Mouse (Mus musculus): Measurements from ENCODE around the gene Ankrd40. TPM values are rescaled to one million over a fixed set of nuclear protein-coding genes. Genes with fewer than 3 reads are reported as not detected.
A peak's percentile ranks its signal among the peaks of the same experiment; 100 is the strongest.

Gene Ankrd40
- polyA plus RNA-seq, 1 experiment from 2014 or later: 14.8 TPM

DNA sequence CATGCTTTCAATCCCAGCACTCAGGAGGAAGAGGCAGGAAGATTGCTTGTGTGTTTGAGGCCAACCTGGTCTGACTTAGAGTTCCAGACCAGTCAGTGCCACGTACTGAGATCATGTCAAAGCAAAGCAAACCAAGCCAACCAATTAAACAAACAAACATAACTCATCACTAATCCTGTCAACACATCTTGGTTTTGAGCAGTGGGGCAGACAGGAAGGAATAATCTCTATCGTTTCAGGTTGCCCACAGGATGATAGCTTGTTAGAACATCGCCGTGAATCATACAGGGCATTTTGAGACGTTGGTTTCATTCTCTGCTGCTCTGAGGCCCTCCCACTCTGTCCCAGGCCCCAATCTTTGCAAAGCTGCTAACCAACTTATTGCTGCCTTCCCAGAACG is 42.2 kb downstream of the Ankrd40 start:
- peaks cover 18% of the 10 kb centered on the region; the same call in 1 of the 2 replicates for H3K27me3 ChIP-seq
- H3K4me3 ChIP-seq (replicated peaks): no peak overlapping the region
- H3K9ac ChIP-seq: no peak overlapping the region
- H3K36me3 ChIP-seq: no peaks in the 10 kb centered on the region
- H3K27ac ChIP-seq: no peak overlapping the region
- H3K4me2 ChIP-seq: no peak overlapping the region
- H3K4me1 ChIP-seq: peaks cover 18% of the 10 kb centered on the region
- no peak for ATAC-seq (replicated peaks; ENCODE audit: low FRiP score)
- WGBS: 65% methylated on average over 6 of the region's 6 CpGs
- H3K9me3 ChIP-seq (replicated peaks): no peaks in the 10 kb centered on the region

DNA sequence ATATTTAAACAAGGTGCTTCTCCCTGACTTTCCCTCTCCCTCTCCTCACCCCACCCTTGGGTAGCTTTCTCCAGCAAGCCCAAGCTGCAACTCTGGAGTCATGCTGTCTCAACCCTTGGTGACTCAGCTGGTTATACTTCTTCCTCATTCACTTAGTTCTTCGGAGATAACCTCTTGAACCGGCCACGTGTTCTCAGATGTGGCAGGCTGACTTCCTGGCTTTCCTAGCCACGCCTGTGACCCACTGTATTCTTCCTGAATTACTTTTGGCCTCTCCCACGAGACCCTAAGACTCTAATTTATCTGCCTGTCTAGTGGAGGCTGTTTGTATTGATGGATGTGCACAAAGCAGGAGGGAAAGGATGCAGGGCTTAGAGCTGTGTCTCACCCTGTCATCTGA is 43.0 kb downstream of the Ankrd40 start:
- peaks cover 18% of the 10 kb centered on the region; the same call in 1 of the 2 replicates for H3K27me3 ChIP-seq
- H3K27ac ChIP-seq: peak overlapping the region; percentile 20; the same call in 1 of the 2 replicates
- peak; percentile 59; the same call in 1 of the 2 replicates for ATAC-seq (replicated peaks; ENCODE audit: low FRiP score)

DNA sequence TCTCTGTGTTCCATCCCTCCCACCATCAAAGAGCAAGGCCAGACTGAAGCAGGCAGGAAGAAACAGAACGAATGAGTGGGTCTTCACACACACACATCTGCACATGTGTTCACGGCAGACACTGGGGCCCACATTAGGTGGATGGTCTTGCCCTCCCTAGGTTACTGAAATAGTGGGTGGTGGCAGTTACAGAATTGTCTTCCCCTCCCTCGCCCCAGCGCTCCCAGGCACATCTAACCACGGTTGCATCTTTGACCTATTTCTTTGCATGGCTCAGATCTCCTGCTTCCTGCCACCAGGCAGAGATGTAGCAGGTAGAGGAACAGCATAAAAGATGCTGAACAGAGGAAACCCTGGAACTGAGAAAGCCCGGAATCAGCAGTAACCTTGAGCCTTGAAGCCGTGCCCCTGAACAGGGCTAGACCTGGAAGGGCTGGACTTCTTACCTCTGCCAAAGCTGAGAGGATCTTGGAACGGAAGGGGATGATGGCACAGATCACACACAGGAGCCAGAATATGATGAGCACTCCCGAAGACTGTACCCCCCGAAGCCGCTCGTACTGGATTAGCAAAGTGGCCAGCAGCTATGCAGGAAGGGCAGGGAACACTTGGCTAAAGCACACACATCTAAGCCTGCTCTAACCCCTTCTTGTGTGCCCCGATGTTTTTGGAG is 46.6 kb downstream of the Ankrd40 start:
- no peak for ATAC-seq (replicated peaks; ENCODE audit: low FRiP score)
- peaks cover 28% of the 10 kb centered on the region for H3K4me1 ChIP-seq
- H3K27me3 ChIP-seq: peaks cover 18% of the 10 kb centered on the region; the same call in 1 of the 2 replicates
- H3K27ac ChIP-seq: no peak overlapping the region
- no peak overlapping the region for H3K4me3 ChIP-seq (replicated peaks)
- no peak overlapping the region for H3K9ac ChIP-seq
- no peak overlapping the region for H3K4me2 ChIP-seq
- H3K36me3 ChIP-seq: no peaks in the 10 kb centered on the region
- H3K9me3 ChIP-seq (replicated peaks): no peaks in the 10 kb centered on the region
- 84% methylated on average over 13 of the region's 13 CpGs for WGBS

More for the DNA sequence above, 43.0 kb downstream of the Ankrd40 start:
- 10% methylated on average over 5 of the region's 5 CpGs for WGBS
- no peaks in the 10 kb centered on the region for H3K9me3 ChIP-seq (replicated peaks)
- no peak overlapping the region for H3K4me3 ChIP-seq (replicated peaks)
- H3K36me3 ChIP-seq: no peaks in the 10 kb centered on the region
- H3K9ac ChIP-seq: no peak overlapping the region
- no peak overlapping the region for H3K4me2 ChIP-seq
- H3K4me1 ChIP-seq: peaks cover 15% of the 10 kb centered on the region

DNA sequence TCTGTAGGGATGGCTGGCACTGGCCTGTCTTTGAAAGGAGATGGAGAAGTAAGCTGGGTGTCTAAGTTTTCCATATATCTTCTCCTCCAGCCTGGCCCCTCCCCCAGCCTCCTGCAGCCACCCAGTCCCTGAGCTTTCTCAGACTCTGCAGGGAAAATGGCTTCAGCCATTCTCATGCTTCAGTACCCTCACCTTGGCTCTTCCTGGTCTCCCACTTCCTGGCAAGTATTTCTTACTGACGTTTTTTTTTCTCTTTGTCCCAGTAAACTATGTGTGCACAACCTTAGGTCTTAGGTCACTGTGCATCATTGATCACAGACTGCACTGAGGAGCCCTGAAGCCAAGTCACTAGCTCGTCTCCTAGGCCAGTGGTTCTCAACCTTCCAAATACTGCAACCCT is 51.3 kb downstream of the Ankrd40 start:
- peak; percentile 87 for ATAC-seq (replicated peaks; ENCODE audit: low FRiP score)
- H3K4me2 ChIP-seq: no peak overlapping the region
- no peaks in the 10 kb centered on the region for H3K9me3 ChIP-seq (replicated peaks)
- 0 out of 2 replicates have a peak, but pooled peaks cover under 1% of the 10 kb centered on the region for H3K27me3 ChIP-seq
- no peaks in the 10 kb centered on the region for H3K36me3 ChIP-seq
- WGBS: 16% methylated on average over 2 of the region's 2 CpGs
- H3K27ac ChIP-seq: peak overlapping the region; percentile 33
- no peak overlapping the region for H3K4me3 ChIP-seq (replicated peaks)
- H3K4me1 ChIP-seq: peaks cover 17% of the 10 kb centered on the region
- no peak overlapping the region for H3K9ac ChIP-seq

DNA sequence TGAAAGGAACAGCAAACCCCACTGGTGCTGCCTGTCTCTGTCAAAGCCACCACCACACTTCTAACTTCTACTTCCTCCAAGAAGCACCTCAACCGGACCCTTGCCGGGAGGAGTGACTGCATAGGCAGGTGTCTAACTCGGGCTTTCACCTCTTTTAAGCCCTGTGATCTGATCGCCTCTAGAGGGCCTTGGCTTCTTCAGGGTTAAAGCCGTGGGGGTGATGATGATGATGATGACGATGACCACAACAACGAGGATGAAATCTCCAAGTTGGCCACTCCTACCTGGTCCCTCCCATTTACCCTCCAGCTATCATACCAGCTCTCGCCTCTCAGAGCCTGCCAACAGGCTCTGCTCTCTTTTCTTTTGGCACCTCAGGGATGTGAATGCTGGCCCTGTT is 51.9 kb downstream of the Ankrd40 start:
- peak overlapping the region; percentile 33 for H3K27ac ChIP-seq
- ATAC-seq (replicated peaks; ENCODE audit: low FRiP score): no peak
- no peak overlapping the region for H3K9ac ChIP-seq
- no peaks in the 10 kb centered on the region for H3K9me3 ChIP-seq (replicated peaks)
- H3K4me1 ChIP-seq: peaks cover 17% of the 10 kb centered on the region
- no peak overlapping the region for H3K4me3 ChIP-seq (replicated peaks)
- no peak overlapping the region for H3K4me2 ChIP-seq
- 62% methylated on average over 8 of the region's 8 CpGs for WGBS
- H3K27me3 ChIP-seq: no peaks in the 10 kb centered on the region
- H3K36me3 ChIP-seq: no peaks in the 10 kb centered on the region

DNA sequence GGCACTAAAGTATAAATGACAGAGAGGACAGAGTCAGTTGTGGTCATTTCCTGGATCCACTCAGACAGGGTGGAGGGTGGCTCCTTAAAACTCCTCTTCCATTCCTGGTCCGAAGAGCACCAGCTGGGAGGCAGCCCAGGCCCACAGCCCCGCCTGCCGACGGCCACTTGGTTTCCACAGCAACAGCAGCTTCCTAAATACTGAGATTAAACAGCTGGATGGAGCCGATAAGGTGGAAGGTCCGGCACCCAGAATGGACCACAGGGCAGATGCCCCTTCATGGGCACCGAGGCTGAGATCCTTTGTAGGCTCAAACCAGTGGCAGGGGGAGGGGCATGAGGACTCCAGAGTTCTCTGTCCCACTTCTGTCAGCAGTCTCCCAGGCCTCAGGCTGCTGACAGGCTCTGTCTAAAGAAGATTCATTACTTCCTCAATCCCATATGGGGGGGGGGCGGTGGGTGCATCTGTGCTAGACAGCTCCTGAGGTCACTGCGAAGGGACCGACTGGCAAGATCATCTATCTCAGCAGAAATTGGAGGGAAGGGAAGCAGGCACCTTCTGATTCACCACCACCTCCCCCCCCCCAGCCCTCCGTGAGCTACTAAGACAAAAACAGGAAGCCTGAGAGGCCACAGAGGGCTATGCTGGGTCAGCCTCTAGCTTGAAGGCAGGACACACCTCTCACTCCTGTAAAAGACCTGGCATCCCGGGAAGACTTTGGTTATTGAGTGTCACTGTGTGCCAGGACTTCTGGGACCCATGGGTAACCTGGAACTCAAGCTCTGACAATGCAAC is 58.4 kb downstream of the Ankrd40 start:
- peak; percentile 88 for ATAC-seq (replicated peaks; ENCODE audit: low FRiP score)
- H3K36me3 ChIP-seq: no peaks in the 10 kb centered on the region
- no peaks in the 10 kb centered on the region for H3K27me3 ChIP-seq
- H3K4me3 ChIP-seq (replicated peaks): peak overlapping the region; percentile 14; the same call in 1 of the 2 replicates
- no peaks in the 10 kb centered on the region for H3K9me3 ChIP-seq (replicated peaks)
- H3K4me2 ChIP-seq: peak overlapping the region; percentile 50
- H3K4me1 ChIP-seq: peaks cover 29% of the 10 kb centered on the region
- 3% methylated on average over 12 of the region's 12 CpGs for WGBS
- H3K27ac ChIP-seq: peak overlapping the region; percentile 77
- no peak overlapping the region for H3K9ac ChIP-seq

DNA sequence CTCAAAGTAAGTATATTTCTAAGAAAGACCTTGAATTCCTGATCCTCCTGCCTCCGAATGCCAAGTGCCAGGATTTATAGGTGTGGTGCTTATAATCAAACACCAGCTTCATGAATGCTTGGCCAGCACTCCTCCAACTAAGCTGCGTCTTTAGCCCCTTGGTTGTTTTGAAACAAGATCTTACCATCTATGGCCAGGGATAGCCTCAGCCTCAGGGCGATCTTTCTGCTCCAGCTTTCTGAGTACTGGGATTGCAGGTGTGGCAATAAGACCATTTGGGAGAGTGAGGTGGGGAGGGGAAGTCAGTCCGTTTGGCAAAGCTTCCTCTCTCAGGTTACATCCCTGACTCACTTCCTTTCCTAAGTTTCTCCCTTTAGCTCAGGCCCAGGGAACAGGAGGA is 60.0 kb downstream of the Ankrd40 start:
- no peak for ATAC-seq (replicated peaks; ENCODE audit: low FRiP score)
- H3K36me3 ChIP-seq: no peaks in the 10 kb centered on the region
- H3K4me3 ChIP-seq (replicated peaks): no peak overlapping the region
- H3K4me1 ChIP-seq: peaks cover 36% of the 10 kb centered on the region
- H3K9ac ChIP-seq: no peak overlapping the region
- no peak overlapping the region for H3K27ac ChIP-seq
- H3K27me3 ChIP-seq: no peaks in the 10 kb centered on the region
- H3K9me3 ChIP-seq (replicated peaks): no peaks in the 10 kb centered on the region
- WGBS: 51% methylated on average over 4 of the region's 4 CpGs
- no peak overlapping the region for H3K4me2 ChIP-seq

DNA sequence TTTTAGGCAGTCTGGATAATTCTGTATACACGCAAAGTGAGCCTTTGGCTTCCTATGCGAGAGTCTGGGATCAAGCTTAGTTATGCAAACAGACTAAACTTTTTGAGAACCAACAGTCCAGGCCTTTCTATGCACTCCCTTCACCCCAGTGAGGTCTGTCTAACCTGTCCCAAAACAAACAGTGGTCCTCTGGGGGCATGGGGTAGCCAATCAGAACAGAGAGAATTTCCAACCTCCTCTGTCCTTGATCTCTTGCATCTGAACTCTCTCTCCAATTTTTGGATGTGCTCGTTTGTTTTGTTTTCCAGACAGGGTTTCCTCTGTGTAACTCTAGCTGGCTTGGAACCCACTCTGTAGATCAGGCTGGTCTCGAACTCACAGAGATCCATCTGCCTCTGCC is 61.2 kb downstream of the Ankrd40 start:
- H3K9me3 ChIP-seq (replicated peaks): no peaks in the 10 kb centered on the region
- no peak overlapping the region for H3K4me3 ChIP-seq (replicated peaks)
- ATAC-seq (replicated peaks; ENCODE audit: low FRiP score): no peak
- H3K27me3 ChIP-seq: no peaks in the 10 kb centered on the region
- H3K9ac ChIP-seq: no peak overlapping the region
- no peak overlapping the region for H3K4me2 ChIP-seq
- no peak overlapping the region for H3K27ac ChIP-seq
- no peaks in the 10 kb centered on the region for H3K36me3 ChIP-seq
- WGBS: 78% methylated on average over 4 of the region's 4 CpGs
- H3K4me1 ChIP-seq: peaks cover 38% of the 10 kb centered on the region

DNA sequence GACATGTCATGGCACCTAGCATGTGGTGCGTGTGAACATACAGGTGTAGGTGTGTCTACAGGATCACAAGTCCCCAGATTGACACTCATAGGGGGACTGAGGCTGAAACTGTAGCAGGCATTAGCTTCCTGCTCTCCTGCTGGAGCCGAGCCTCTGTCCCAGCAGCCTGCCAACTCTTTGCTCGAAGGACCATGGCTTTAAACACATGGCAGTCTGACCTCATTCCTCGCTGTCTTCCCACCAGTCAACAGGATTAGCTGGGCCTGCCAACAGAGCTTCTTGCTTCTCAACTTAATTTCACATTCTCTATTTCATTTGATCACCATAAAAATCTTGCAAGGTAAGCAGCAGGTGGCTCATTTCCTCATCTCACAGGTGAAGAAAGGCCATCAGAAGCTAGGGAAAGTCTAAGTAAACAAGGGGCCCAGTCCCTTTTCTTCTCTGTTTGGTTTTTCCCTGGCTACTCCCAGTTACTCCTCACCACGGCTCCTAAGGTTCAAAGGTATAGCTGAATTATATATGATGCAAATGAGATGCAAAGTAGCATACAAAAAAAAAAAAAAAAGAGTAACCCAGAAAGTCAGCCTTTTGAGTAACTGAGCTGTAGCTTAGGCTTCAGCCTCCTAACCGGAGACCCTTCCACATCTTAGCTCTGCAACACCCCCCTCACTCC is 62.1 kb downstream of the Ankrd40 start:
- H3K4me1 ChIP-seq: peaks cover 37% of the 10 kb centered on the region
- no peak for ATAC-seq (replicated peaks; ENCODE audit: low FRiP score)
- 60% methylated on average over 6 of the region's 6 CpGs for WGBS
- no peak overlapping the region for H3K4me2 ChIP-seq
- H3K36me3 ChIP-seq: no peaks in the 10 kb centered on the region
- H3K27ac ChIP-seq: no peak overlapping the region
- no peak overlapping the region for H3K4me3 ChIP-seq (replicated peaks)
- no peak overlapping the region for H3K9ac ChIP-seq
- H3K27me3 ChIP-seq: no peaks in the 10 kb centered on the region
- no peaks in the 10 kb centered on the region for H3K9me3 ChIP-seq (replicated peaks)

DNA sequence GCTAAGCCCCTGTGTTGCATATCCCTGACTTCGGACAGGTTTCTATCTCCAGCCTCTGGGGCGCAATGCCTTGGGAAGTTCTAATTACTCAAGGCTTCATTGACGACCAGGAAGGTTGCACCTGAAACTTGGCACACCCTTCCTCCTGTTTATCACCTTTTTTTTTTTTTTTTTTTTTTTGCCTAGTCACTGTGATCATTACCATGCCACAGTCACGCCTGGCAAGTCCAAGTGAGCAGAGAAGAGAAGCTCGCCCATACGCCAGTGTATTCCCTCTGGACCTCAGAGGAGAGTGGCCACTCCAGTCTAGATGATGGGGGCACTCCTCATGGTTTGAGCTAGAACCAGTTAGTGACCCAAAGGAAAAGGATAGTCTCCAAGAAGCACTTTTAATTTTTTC is 63.0 kb downstream of the Ankrd40 start:
- Histone ChIP-seq H3K4me2 (no peak overlapping the region), H3K9ac (no peak overlapping the region), H3K9me3 (replicated peaks) (no peaks in the 10 kb centered on the region), H3K4me1 (peaks cover 28% of the 10 kb centered on the region), H3K27ac (no peak overlapping the region), H3K27me3 (no peaks in the 10 kb centered on the region), H3K4me3 (replicated peaks) (no peak overlapping the region), H3K36me3 (no peaks in the 10 kb centered on the region)
- no peak for ATAC-seq (replicated peaks; ENCODE audit: low FRiP score)
- WGBS: 75% methylated on average over 6 of the region's 6 CpGs

Data from kidney, embryonic 15.5 days (tissue).